Mouse (Mus musculus) intestine, postnatal 0 days (tissue): Measurements from ENCODE around the gene Myd88. TPM values are rescaled to one million over a fixed set of nuclear protein-coding genes. Genes with fewer than 3 reads are reported as not detected.

Experiments
- ATAC-seq: fragments of 200-750 bp; cut with Nextera tagmentation; 2 replicates; pipeline ENCODE4 v1.8.0; 2017; ENCODE audit warnings: mild to moderate bottlenecking, moderate TSS enrichment, moderate library complexity
- H3K27ac ChIP-seq: fragments of 300-500 bp; sonication (generic); 2 replicates; pipeline ENCODE4 v1.5.1; 2014; ENCODE audit warnings: mild to moderate bottlenecking, low read depth, low read length, moderate library complexity
- H3K27me3 ChIP-seq: fragments of 300-500 bp; sonication (generic); replicated peaks from 2 replicates; pipeline ENCODE4 v1.6.1; 2014; ENCODE audit warnings: low read length, mixed read lengths; ENCODE audit not compliant: control insufficient read depth, insufficient read depth
- H3K36me3 ChIP-seq: fragments of 300-500 bp; sonication (generic); 2 replicates; pipeline ENCODE4 v1.6.1; 2014; ENCODE audit warnings: mild to moderate bottlenecking, moderate library complexity; ENCODE audit not compliant: control insufficient read depth, insufficient read depth
- H3K4me1 ChIP-seq: fragments of 300-500 bp; sonication (generic); replicated peaks from 2 replicates; pipeline ENCODE4 v1.6.1; 2014; ENCODE audit warnings: antibody characterized with exemption, low read length, mixed read lengths; ENCODE audit not compliant: control insufficient read depth, insufficient read depth
- H3K4me2 ChIP-seq: fragments of 300-500 bp; sonication (generic); replicated peaks from 2 replicates; pipeline ENCODE4 v1.6.1; 2014; ENCODE audit warnings: low read depth, mild to moderate bottlenecking, moderate library complexity
- H3K4me3 ChIP-seq: fragments of 300-500 bp; sonication (generic); 2 replicates; pipeline ENCODE4 v1.5.1; 2014; ENCODE audit warnings: low read depth, low read length
- H3K9ac ChIP-seq: fragments of 300-500 bp; sonication (generic); 2 replicates; pipeline ENCODE4 v1.6.1; 2014; ENCODE audit warnings: mild to moderate bottlenecking, low read depth, low read length
- H3K9me3 ChIP-seq: fragments of 300-500 bp; sonication (generic); 2 replicates; pipeline ENCODE4 v1.6.1; 2016; ENCODE audit warnings: mixed run types; ENCODE audit not compliant: control insufficient read depth
- CTCF ChIP-seq: sonication (generic); IDR thresholded peaks from 2 replicates; pipeline ENCODE4 v1.5.1; 2016; ENCODE audit warnings: low read depth, mild to moderate bottlenecking, control low read depth, antibody characterized with exemption, moderate library complexity
- WGBS: fragments of 180-500 bp; shearing (Covaris S2); extraction: QIAGEN DNeasy Blood & Tissue Kit; methylation state at CpG from one replicate; pipeline ENCODE4 v1.1.7; 2014; 5-methylcytosine and 5-hydroxymethylcytosine counted together
- polyA plus RNA-seq: library from polyadenylated mRNA; unstranded; fragments of >200 nt; fragmentation: Nextera tagmentation; extraction: Ambion mirVana; gene quantifications from 2 replicates; pipeline ENCODE4 v1.2.1, GENCODE M21; 2015

The Myd88 gene
- polyA plus RNA-seq, 1 experiment from 2014 or later = 30.9 TPM

DNA sequence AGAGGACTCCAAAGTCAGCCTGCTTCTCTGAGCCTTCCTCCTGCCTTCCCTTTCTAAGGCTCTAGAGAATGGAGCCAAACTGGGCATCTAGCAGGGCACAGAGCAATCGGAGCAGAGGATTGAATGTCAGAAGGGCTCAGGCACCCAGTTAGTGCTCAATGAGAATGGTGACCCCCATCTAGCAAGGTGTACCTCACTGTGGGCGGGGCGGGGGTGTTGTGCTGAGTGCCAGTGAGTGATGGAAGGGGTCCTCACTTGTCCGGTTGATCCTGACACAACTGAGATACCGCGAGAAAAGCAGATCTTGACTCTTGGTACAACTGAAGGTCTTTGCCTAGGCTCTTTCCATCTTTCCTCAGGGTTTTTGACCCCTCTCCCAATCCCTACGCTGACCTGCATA lies 2.1 kb downstream of the Myd88 start:
- H3K36me3 ChIP-seq = peaks cover 27% of the 10 kb centered on the region
- no peak overlapping the region for H3K27ac ChIP-seq
- ATAC-seq = no peak
- 47% methylated on average over 7 of the region's 7 CpGs for WGBS
- no peaks in the 10 kb centered on the region for H3K9me3 ChIP-seq
- peaks cover 4% of the 10 kb centered on the region for H3K4me1 ChIP-seq
- peak overlapping the region; percentile 75 for H3K9ac ChIP-seq
- no peaks in the 10 kb centered on the region for H3K27me3 ChIP-seq
- H3K4me3 ChIP-seq = peak overlapping the region; percentile 72
- no peak for TF ChIP-seq CTCF
- peak overlapping the region; percentile 66 for H3K4me2 ChIP-seq

GRCm38 (mm10) chr9:119338350-119338749 lies 2.9 kb downstream of the Myd88 start:
- no peak for ATAC-seq
- H3K4me3 ChIP-seq = no peak overlapping the region
- H3K4me1 ChIP-seq = peaks cover 4% of the 10 kb centered on the region
- no peak overlapping the region for H3K9ac ChIP-seq
- peaks cover 21% of the 10 kb centered on the region for H3K36me3 ChIP-seq
- H3K27ac ChIP-seq = no peak overlapping the region
- H3K9me3 ChIP-seq = no peaks in the 10 kb centered on the region
- 88% methylated on average over 3 of the region's 3 CpGs for WGBS
- H3K4me2 ChIP-seq = peak overlapping the region; percentile 66; the same call in 1 of the 2 replicates
- no peaks in the 10 kb centered on the region for H3K27me3 ChIP-seq
- no peak for TF ChIP-seq CTCF

GRCm38 (mm10) chr9:119337842-119338241 lies 3.4 kb downstream of the Myd88 start:
- Histone ChIP-seq H3K4me2 (no peak overlapping the region), H3K9me3 (no peaks in the 10 kb centered on the region), H3K27me3 (no peaks in the 10 kb centered on the region), H3K9ac (no peak overlapping the region), H3K36me3 (peaks cover 21% of the 10 kb centered on the region), H3K27ac (no peak overlapping the region), H3K4me3 (no peak overlapping the region), H3K4me1 (peaks cover 4% of the 10 kb centered on the region)
- TF ChIP-seq CTCF = no peak
- ATAC-seq = no peak
- WGBS = 94% methylated on average over 14 of the region's 14 CpGs

GRCm38 (mm10) chr9:119335571-119335970 lies 5.6 kb downstream of the Myd88 start:
- H3K36me3 ChIP-seq = peaks cover 21% of the 10 kb centered on the region
- H3K4me2 ChIP-seq = no peak overlapping the region
- H3K4me1 ChIP-seq = no peaks in the 10 kb centered on the region
- no peak overlapping the region for H3K9ac ChIP-seq
- ATAC-seq = no peak
- no peak overlapping the region for H3K27ac ChIP-seq
- TF ChIP-seq CTCF = no peak
- H3K4me3 ChIP-seq = no peak overlapping the region
- no peaks in the 10 kb centered on the region for H3K27me3 ChIP-seq
- no peaks in the 10 kb centered on the region for H3K9me3 ChIP-seq
- WGBS = 83% methylated on average over 4 of the region's 4 CpGs

DNA sequence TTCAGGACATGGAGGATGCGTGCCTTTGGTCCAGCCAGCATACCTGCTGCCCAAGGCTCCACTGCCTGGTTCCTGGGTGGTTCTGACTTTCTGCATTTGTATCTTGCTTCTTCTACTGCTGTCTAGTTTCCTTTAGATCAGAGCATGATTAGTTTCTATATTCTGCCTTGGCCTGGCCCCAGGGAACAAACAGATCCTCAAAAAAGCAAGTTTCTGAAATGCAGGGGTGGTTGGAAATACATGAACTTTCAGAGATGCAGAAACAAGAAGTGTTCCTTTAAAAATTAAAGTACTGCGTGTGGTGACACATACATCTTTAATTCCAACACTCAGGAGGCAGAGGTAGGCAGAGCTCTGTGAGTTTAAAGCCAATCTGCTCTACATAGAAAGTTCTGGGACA lies 6.4 kb downstream of the Myd88 start:
- Histone ChIP-seq H3K4me1 (no peaks in the 10 kb centered on the region), H3K9me3 (no peaks in the 10 kb centered on the region), H3K27ac (peak overlapping the region; percentile 35; the same call in 1 of the 2 replicates), H3K9ac (no peak overlapping the region), H3K4me2 (no peak overlapping the region), H3K27me3 (no peaks in the 10 kb centered on the region), H3K4me3 (no peak overlapping the region), H3K36me3 (peaks cover 21% of the 10 kb centered on the region)
- TF ChIP-seq CTCF = no peak
- 89% methylated on average over 2 of the region's 2 CpGs for WGBS
- no peak for ATAC-seq

DNA sequence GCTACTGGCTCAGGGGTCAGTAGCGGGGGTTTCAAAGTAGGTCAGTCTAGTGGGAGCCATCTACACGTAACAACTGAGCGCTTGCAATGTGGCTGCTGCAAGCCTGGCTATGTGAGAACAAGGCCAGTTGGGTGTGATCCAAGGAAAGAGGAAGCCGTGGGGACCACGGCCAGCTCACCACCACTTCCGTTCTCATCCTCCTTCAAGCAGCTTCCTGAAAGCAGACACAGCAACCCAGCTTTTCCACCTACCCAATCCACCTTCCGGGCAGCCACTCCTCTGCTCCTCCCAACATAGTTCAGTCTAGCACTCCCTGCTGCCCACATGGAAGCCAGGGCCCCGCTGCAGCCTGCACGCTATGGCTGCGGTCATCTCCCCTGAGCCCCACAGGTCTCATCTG lies 6.9 kb downstream of the Myd88 start:
- Histone ChIP-seq H3K4me3 (no peak overlapping the region), H3K4me2 (no peak overlapping the region), H3K36me3 (peaks cover 21% of the 10 kb centered on the region), H3K27me3 (no peaks in the 10 kb centered on the region), H3K27ac (peak overlapping the region; percentile 35; the same call in 1 of the 2 replicates), H3K9me3 (no peaks in the 10 kb centered on the region), H3K4me1 (no peaks in the 10 kb centered on the region), H3K9ac (no peak overlapping the region)
- no peak for TF ChIP-seq CTCF
- WGBS = 50% methylated on average over 10 of the region's 10 CpGs
- no peak for ATAC-seq
